Mouse (Mus musculus) MEL (cell line): Measurements from ENCODE around the gene Bckdhb. TPM values are rescaled to one million over a fixed set of nuclear protein-coding genes. Genes with fewer than 3 reads are reported as not detected.

Experiments
- DNase-seq: peaks from one replicate; pipeline ENCODE4 v3.0.0; 2011; ENCODE audit warnings: low read depth, low spot score
- H3K27ac ChIP-seq: 2 replicates; pipeline ENCODE4 v1.5.1; 2012; ENCODE audit warnings: low read depth, mild to moderate bottlenecking, control low read depth, low read length, moderate library complexity; ENCODE audit not compliant: control insufficient read depth
- H3K27me3 ChIP-seq, 2 experiments: fragments of 150-350 bp in 1 of 2; sonication (generic) in 1 of 2; 2 replicates each; pipeline ENCODE4 v1.6.1; 2012; ENCODE audit warnings: low read length in 2 of 2, mild to moderate bottlenecking in 2 of 2, improper control_type of control experiment in 1 of 2, moderate library complexity in 1 of 2; ENCODE audit not compliant: insufficient read depth in 2 of 2, control insufficient read depth in 1 of 2
- H3K36me3 ChIP-seq, 2 experiments: 2 replicates each; pipeline ENCODE4 v1.6.1; 2012 to 2014; ENCODE audit warnings: low read length in 2 of 2, improper control_type of control experiment in 1 of 2, inconsistent platforms in 1 of 2, mild to moderate bottlenecking in 1 of 2; ENCODE audit not compliant: insufficient read depth in 2 of 2, control insufficient read depth in 1 of 2
- H3K4me1 ChIP-seq, 2 experiments: fragments of 150-350 bp in 1 of 2; sonication (generic) in 1 of 2; 2 replicates each; pipeline ENCODE4 v1.6.1; 2012; ENCODE audit warnings: low read length in 2 of 2, improper control_type of control experiment in 1 of 2, mild to moderate bottlenecking in 1 of 2; ENCODE audit not compliant: insufficient read depth in 2 of 2, control insufficient read depth in 1 of 2
- H3K4me3 ChIP-seq, 2 experiments: fragments of 150-350 bp in 1 of 2; sonication (generic) in 1 of 2; 2 replicates each; pipeline ENCODE4 v1.5.1; 2012; ENCODE audit warnings: low read depth in 2 of 2, low read length in 2 of 2, mild to moderate bottlenecking in 2 of 2, moderate library complexity in 2 of 2, control low read depth in 1 of 2, improper control_type of control experiment in 1 of 2; ENCODE audit not compliant: control insufficient read depth in 1 of 2, insufficient read depth in 1 of 2
- H3K79me2 ChIP-seq: 2 replicates; pipeline ENCODE4 v1.6.1; 2012; ENCODE audit warnings: mild to moderate bottlenecking, low read length, moderate library complexity; ENCODE audit not compliant: control insufficient read depth, poor library complexity, insufficient read depth
- H3K9ac ChIP-seq: 2 replicates; pipeline ENCODE4 v1.6.1; 2012; ENCODE audit warnings: low read depth, mild to moderate bottlenecking, control low read depth, low read length, moderate library complexity; ENCODE audit not compliant: control insufficient read depth, poor library complexity, severe bottlenecking
- H3K9me3 ChIP-seq: fragments of 150-350 bp; sonication (generic); replicated peaks from 2 replicates; pipeline ENCODE4 v1.6.1; 2012; ENCODE audit warnings: mild to moderate bottlenecking, low read length, improper control_type of control experiment, moderate library complexity; ENCODE audit not compliant: insufficient read depth
- CHD2 ChIP-seq: IDR thresholded peaks from 2 replicates; pipeline ENCODE4 v1.6.1; 2011; ENCODE audit warnings: low read length, improper control_type of control experiment
- CTCF ChIP-seq, 3 experiments: IDR thresholded peaks in 2 of 3; conservative IDR thresholded peaks in 1 of 3; 2 replicates each; pipeline ENCODE4 v1.5.1; 2011 to 2012; ENCODE audit warnings: low read length in 3 of 3, low read depth in 2 of 3, mild to moderate bottlenecking in 2 of 3, improper control_type of control experiment in 1 of 3, inconsistent platforms in 1 of 3, mixed read lengths in 1 of 3, moderate library complexity in 1 of 3; ENCODE audit not compliant: control insufficient read depth in 1 of 3, insufficient read depth in 1 of 3, poor library complexity in 1 of 3, severe bottlenecking in 1 of 3
- E2F4 ChIP-seq: IDR thresholded peaks from 2 replicates; pipeline ENCODE4 v1.6.1; 2011; ENCODE audit warnings: low read depth, low read length, improper control_type of control experiment, borderline replicate concordance
- ELF1 ChIP-seq: IDR thresholded peaks from 2 replicates; pipeline ENCODE4 v1.6.1; 2014; ENCODE audit warnings: low read depth, mild to moderate bottlenecking, inconsistent platforms, low read length, improper control_type of control experiment, moderate library complexity
- ETS1 ChIP-seq: IDR thresholded peaks from 2 replicates; pipeline ENCODE4 v1.6.1; 2012; ENCODE audit warnings: low read depth, mild to moderate bottlenecking, inconsistent platforms, low read length, improper control_type of control experiment, moderate library complexity
- GABPA ChIP-seq: IDR thresholded peaks from 2 replicates; pipeline ENCODE4 v1.6.1; 2012; ENCODE audit warnings: low read depth, mild to moderate bottlenecking, inconsistent platforms, low read length, improper control_type of control experiment, moderate library complexity
- GATA1 ChIP-seq: IDR thresholded peaks from 2 replicates; pipeline ENCODE4 v1.6.1; 2011; ENCODE audit warnings: low read depth, low read length, improper control_type of control experiment
- HCFC1 ChIP-seq: IDR thresholded peaks from 2 replicates; pipeline ENCODE4 v1.6.1; 2012; ENCODE audit warnings: low read depth, mild to moderate bottlenecking, inconsistent platforms, low read length, improper control_type of control experiment, moderate library complexity
- MAFK ChIP-seq: IDR thresholded peaks from 2 replicates; pipeline ENCODE4 v1.6.1; 2011; ENCODE audit warnings: low read depth, mild to moderate bottlenecking, low read length, improper control_type of control experiment, borderline replicate concordance
- MXI1 ChIP-seq: IDR thresholded peaks from 2 replicates; pipeline ENCODE4 v1.6.1; 2011; ENCODE audit warnings: mild to moderate bottlenecking, low read depth, low read length, improper control_type of control experiment
- MYB ChIP-seq: IDR thresholded peaks from 2 replicates; pipeline ENCODE4 v1.6.1; 2011; ENCODE audit warnings: mild to moderate bottlenecking, low read depth, low read length, improper control_type of control experiment
- POLR2A ChIP-seq, 2 experiments: IDR thresholded peaks; 2 replicates each; pipeline ENCODE4 v1.6.1; 2011 to 2012; ENCODE audit warnings: low read length in 2 of 2, mild to moderate bottlenecking in 2 of 2, control low read depth in 1 of 2, improper control_type of control experiment in 1 of 2, low read depth in 1 of 2, moderate library complexity in 1 of 2; ENCODE audit not compliant: control insufficient read depth in 1 of 2, insufficient read depth in 1 of 2, poor library complexity in 1 of 2
- POLR2AphosphoS2 ChIP-seq: IDR thresholded peaks from 2 replicates; pipeline ENCODE4 v1.6.1; 2011; ENCODE audit warnings: low read length, improper control_type of control experiment
- RAD21 ChIP-seq: IDR thresholded peaks from 2 replicates; pipeline ENCODE4 v1.6.1; 2011; ENCODE audit warnings: mild to moderate bottlenecking, low read depth, low read length, improper control_type of control experiment
- RCOR1 ChIP-seq: IDR thresholded peaks from 2 replicates; pipeline ENCODE4 v1.6.1; 2012; ENCODE audit warnings: low read depth, mild to moderate bottlenecking, inconsistent platforms, low read length, improper control_type of control experiment
- SIN3A ChIP-seq: IDR thresholded peaks from 2 replicates; pipeline ENCODE4 v1.6.1; 2012; ENCODE audit warnings: low read length, improper control_type of control experiment, inconsistent platforms
- TAL1 ChIP-seq: IDR thresholded peaks from 2 replicates; pipeline ENCODE4 v1.6.1; 2012; ENCODE audit warnings: mild to moderate bottlenecking, inconsistent platforms, low read length, moderate library complexity, mixed read lengths
- TCF12 ChIP-seq: IDR thresholded peaks from 2 replicates; pipeline ENCODE4 v1.6.1; 2014; ENCODE audit warnings: low read depth, mild to moderate bottlenecking, inconsistent platforms, low read length, improper control_type of control experiment, moderate library complexity
- UBTF ChIP-seq: IDR thresholded peaks from 2 replicates; pipeline ENCODE4 v1.6.1; 2012; ENCODE audit warnings: low read depth, mild to moderate bottlenecking, inconsistent platforms, low read length, improper control_type of control experiment, moderate library complexity, borderline replicate concordance; ENCODE audit not compliant: insufficient read depth
- USF2 ChIP-seq, 2 experiments: IDR thresholded peaks; 2 replicates each; pipeline ENCODE4 v1.6.1; 2011 to 2012; ENCODE audit warnings: improper control_type of control experiment in 2 of 2, low read length in 2 of 2, borderline replicate concordance in 1 of 2, inconsistent platforms in 1 of 2, low read depth in 1 of 2, mild to moderate bottlenecking in 1 of 2; ENCODE audit not compliant: insufficient read depth in 1 of 2
- ZKSCAN1 ChIP-seq: IDR thresholded peaks from 2 replicates; pipeline ENCODE4 v1.6.1; 2012; ENCODE audit warnings: low read depth, mild to moderate bottlenecking, inconsistent platforms, low read length, improper control_type of control experiment, moderate library complexity
- ZMIZ1 ChIP-seq: IDR thresholded peaks from 2 replicates; pipeline ENCODE4 v1.6.1; 2012; ENCODE audit warnings: low read depth, mild to moderate bottlenecking, inconsistent platforms, low read length, improper control_type of control experiment, moderate library complexity
- ZNF384 ChIP-seq: IDR thresholded peaks from 2 replicates; pipeline ENCODE4 v1.6.1; 2012; ENCODE audit warnings: low read depth, mild to moderate bottlenecking, inconsistent platforms, low read length, improper control_type of control experiment
- polyA plus RNA-seq, 2 experiments: library from polyadenylated mRNA; stranded (reverse) in 1 of 2; unstranded in 1 of 2; fragments of >175 nt in 1 of 2; fragments of >200 nt in 1 of 2; gene quantifications; 2 replicates each; pipeline versions ENCODE4 v1.2.1 to v1.2.4; 2012; ENCODE audit warnings: low replicate concordance in 2 of 2, low read depth in 1 of 2; ENCODE audit not compliant: insufficient read length in 2 of 2, insufficient read depth in 1 of 2, missing spikeins in 1 of 2
- total RNA-seq: library from RNA; depleted of rRNA; stranded (reverse); fragments of 300-350 nt; gene quantifications from 2 replicates; pipeline ENCODE4 v1.2.3, GENCODE M21; 2012

Bckdhb gene
- total and polyA plus RNA-seq, 3 experiments: 15.9 to 26.6 TPM; not detected in 1

DNA sequence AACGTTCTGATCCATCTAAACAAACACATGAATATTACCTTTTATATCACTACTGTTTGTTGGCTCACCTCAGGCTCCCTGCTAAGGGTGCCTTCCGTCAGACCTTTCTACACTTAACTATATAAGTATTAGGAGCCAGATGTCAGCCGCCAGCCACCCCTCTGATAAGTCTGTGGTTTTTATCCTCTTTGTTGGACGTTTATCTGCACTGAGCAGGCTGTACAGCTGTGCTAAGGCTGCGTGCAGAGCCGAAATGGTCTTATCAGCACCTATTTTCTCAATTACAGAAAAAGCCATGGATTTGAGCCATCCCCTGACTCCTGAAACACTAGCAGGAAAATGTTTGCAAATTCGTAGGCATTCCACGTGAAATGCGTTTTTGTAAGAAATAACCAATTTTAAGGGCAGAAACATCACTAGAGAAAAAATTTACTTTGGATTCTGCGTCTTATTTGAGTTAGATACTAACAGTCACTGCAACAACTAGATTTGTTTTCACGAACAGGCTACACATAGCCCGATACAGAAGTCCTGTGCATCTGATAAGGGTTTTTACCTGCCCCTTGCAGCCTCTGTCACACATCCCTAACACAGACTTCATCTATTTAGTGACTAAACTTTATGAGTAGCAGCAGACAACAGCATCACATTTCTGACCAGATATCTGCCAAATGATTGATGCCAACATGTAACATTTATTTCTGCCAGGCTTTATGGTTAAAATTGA, 188.1 kb downstream of the Bckdhb start (continued):
- TF ChIP-seq UBTF: no peak
- peak; percentile 65 for TF ChIP-seq MYB
- TF ChIP-seq ELF1: no peak
- 0 out of 2 replicates have a peak, but pooled peaks have one; percentile 25 for TF ChIP-seq ZNF384
- TF ChIP-seq GABPA: no peak
- peak; percentile 70 for TF ChIP-seq MXI1
- no peak for TF ChIP-seq E2F4
- peak; percentile 10; the same call in 1 of the 2 replicates for TF ChIP-seq CHD2
- peak; percentile 88 for TF ChIP-seq SIN3A
- no peak for TF ChIP-seq HCFC1
- peak; percentile 97 for TF ChIP-seq TAL1
- peak; percentile 99 for TF ChIP-seq TCF12
- TF ChIP-seq CTCF (IDR thresholded peaks at IDR 0.05 in 2 of 3, conservative IDR thresholded peaks at IDR 0.05 in 1 of 3; ENCODE audit: control insufficient read depth in 1 of 3, insufficient read depth in 1 of 3, low read depth in 2 of 3, low read length in 3 of 3, poor library complexity in 1 of 3, severe bottlenecking in 1 of 3): no peak
- 0 out of 2 replicates have a peak, but pooled peaks have one; percentile 54 for TF ChIP-seq MAFK
- TF ChIP-seq ZMIZ1: no peak
- no peak for TF ChIP-seq USF2 (IDR thresholded peaks at IDR 0.05; ENCODE audit: borderline replicate concordance in 1 of 2, insufficient read depth in 1 of 2, low read depth in 1 of 2, low read length in 2 of 2)
- no peak for TF ChIP-seq POLR2A (IDR thresholded peaks at IDR 0.05; ENCODE audit: control insufficient read depth in 1 of 2, insufficient read depth in 1 of 2, low read depth in 1 of 2, low read length in 2 of 2, poor library complexity in 1 of 2)
- peak; percentile 98 for TF ChIP-seq ETS1

DNA sequence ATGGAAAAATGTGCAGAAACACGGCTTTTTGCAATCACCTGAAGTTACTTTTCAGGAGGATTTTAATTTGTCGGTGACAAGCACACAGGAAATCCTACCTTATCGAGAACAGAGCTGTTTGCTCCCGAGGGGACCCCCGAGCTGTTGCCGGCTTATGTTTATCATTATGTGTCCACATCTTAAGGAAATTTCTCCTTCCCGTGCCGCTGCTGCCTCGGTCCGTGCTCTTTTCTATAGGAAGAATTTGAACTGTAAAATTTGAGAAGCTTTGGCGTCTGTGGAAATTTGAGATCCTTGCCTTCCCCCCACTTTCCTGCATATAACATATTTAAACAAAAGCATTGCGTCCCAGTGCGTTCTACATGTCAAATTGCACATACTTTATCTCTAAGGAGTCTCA, 189.3 kb downstream of the Bckdhb start:
- Histone ChIP-seq H3K9ac (no peak overlapping the region), H3K9me3 (no peaks in the 10 kb centered on the region), H3K4me3 (no peak overlapping the region), H3K27ac (no peak overlapping the region), H3K79me2 (no peaks in the 10 kb centered on the region), H3K27me3 (no peaks in the 10 kb centered on the region), H3K36me3 (peaks cover 0 to 13% of the 10 kb centered on the region in 2 experiments; a peak in 2 of 4 replicates), H3K4me1 (peaks cover 0 to 12% of the 10 kb centered on the region in 2 experiments)
- DNase-seq: no peak
- no peak for TF ChIP-seq RAD21
- TF ChIP-seq UBTF: no peak
- no peak for TF ChIP-seq RCOR1
- no peak for TF ChIP-seq ZKSCAN1
- no peak for TF ChIP-seq MXI1
- TF ChIP-seq POLR2AphosphoS2: no peak
- TF ChIP-seq MYB: no peak
- no peak for TF ChIP-seq TCF12
- TF ChIP-seq CHD2: no peak
- no peak for TF ChIP-seq USF2 (IDR thresholded peaks at IDR 0.05; ENCODE audit: borderline replicate concordance in 1 of 2, insufficient read depth in 1 of 2, low read depth in 1 of 2, low read length in 2 of 2)
- no peak for TF ChIP-seq ETS1
- no peak for TF ChIP-seq GABPA
- no peak for TF ChIP-seq HCFC1
- no peak for TF ChIP-seq GATA1
